Mouse (Mus musculus) urinary bladder, adult 2 months (tissue): Measurements from ENCODE around the gene Nsun2. TPM values are rescaled to one million over a fixed set of nuclear protein-coding genes. Genes with fewer than 3 reads are reported as not detected.
"Not testable (repeated sequence)": the region's sequence is repeated elsewhere in the genome, so short reads cannot be mapped to it uniquely, and the experiment has no call there.

ENCODE experiments used
- DNase-seq: peaks from one replicate; pipeline ENCODE4 v3.0.0; 2022; ENCODE audit warnings: low spot score
- polyA plus RNA-seq: library from polyadenylated mRNA; depleted of rRNA; stranded (reverse); fragments of >200 nt; gene quantifications from 2 replicates; pipeline ENCODE4 v1.2.3, GENCODE M21; 2012

The Nsun2 gene
- polyA plus RNA-seq, 1 experiment, result 67.8 TPM

DNA sequence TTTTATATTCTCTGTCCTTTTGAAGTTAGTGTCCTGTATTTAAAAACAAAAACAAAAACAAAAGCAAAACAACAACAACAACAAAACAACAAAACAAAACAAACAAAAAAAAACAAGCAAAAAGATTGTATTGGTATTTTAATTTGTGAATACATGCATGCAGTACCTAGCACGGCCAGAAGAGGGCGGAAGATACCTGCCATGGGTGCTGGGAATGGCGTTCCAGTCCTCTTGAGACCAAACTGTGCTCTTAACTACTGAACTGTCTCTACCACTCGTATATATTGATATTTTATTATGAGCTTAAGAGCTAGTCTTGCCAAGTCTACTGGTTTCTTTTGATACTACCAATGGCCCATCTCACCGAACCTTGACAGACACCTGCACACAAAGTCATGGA, 19.5 kb downstream of the Nsun2 start:
- no peak for DNase-seq

DNA sequence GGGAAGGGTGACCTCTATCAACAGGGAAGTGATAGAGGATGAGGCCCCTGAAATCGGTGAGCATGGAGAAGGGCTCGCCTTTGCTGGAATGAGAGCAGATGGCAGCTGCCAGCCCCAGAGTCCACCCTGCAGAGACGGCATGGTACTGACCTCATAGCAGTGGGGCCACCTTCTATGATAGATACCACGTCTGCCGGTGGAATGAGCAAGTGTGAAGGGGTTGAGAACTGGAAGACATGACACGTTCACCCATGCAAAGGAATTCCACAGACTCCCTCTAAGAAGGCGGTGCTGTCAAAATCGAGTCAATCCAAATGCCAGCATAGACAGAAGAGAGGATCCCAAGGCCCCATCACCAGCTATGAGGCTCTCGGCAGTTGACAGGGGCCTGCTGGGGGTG, 20.7 kb downstream of the Nsun2 start:
- DNase-seq, result no peak

DNA sequence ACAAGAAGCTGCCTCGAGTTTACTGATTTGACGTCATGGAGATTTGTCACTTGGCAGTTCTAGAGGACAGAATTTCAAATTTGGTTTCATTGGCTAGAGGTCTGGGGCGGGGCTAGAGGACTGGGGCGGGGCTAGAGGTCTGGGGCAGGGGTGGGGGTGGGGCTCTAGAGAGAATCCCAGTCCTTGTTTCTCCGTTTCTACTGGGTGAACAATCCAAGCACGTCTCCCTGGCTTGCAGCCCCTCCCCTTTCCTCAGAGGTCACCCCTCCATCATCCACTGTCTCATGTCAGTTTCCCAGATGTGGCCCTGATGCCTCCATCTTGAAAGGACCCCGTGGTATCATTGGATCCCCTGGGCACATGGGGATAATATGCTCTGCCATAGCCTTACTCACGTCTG, 21.5 kb downstream of the Nsun2 start:
- DNase-seq, result no peak

DNA sequence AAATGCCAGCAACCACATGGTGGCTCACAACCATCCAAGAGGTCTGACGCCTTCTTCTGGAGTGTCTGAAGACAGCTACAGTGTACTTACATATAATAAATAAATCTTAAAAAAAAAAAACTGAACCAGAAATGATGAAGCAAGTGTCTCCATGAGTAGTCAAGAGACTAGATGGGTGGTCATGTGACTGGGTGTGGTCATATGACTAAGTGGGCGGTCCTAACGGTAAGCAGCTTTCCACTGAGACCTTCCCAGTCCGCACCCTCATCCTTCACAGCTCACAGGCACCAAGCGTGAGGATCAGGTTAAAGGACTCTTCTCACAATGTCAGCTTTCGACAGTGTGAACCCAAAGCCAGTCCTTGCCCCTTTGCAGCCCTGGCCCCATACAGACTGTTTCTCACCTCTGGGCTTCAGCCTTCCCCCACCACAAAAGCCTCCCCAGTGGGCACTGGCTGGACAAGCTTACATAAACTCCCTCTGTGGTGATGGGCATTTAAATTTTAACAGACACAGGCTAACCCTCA, 22.5 kb downstream of the Nsun2 start:
- no peak for DNase-seq

GRCm38 (mm10) chr13:69556728-69557127, 23.2 kb downstream of the Nsun2 start:
- no peak for DNase-seq

DNA sequence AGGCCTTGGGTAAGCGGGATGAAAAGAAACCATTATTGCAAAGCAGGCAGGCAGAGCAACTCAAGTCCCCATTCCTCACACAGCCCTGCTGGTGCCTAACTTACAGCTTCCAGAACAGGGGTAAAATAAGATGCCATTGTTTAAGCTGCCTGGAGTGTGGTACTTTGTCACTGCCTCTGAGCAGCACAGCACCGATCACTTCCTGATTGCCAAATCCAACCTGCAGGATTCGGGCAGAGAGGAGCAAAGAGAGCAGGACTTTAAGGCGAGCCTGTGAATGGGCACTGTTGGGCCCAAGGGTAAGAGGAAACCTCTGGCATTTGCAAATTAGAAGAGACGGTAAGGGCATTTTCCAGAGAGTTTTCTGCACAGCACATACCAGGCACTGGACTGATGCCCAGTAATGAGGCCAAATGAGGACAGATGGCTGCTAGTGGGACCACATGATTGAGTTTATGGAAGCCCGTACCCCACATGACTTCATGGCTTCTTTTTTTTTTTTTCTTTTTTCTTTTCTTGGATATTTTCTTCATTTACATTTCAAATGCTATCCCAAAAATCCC, 24.6 kb downstream of the Nsun2 start:
- no peak for DNase-seq

DNA sequence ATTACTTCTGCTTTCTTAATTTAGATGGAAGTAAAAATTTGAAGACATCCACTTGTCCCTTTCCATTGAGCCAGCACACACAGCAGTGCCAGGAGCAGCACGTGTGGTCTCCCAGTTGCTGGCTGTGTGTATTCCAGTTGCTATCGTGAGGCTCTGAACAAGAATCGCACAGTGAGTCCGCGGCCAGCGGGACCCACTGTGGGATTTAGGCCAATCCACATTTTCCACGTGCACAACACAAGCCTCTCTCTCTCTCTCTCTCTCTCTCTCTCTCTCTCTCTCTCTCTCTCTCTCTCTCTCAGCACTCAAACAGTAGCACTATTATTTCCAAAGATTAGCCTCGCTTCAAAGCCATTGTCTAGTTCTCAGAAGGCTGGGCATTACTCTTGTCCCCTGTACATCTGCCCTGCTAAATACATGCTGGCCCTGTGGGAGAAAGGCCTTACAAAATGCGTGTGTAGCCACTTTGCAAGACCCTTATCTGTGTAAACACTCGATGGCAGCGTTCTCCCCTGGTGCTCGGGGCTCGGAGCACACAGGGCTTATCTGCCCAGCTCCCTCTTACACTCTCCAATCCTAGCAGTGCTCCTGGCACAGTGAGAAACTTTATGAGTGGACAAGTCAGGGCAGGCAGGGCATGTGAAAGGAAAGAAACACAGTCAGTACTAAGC, 25.9 kb downstream of the Nsun2 start:
- DNase-seq, result no peak

GRCm38 (mm10) chr13:69562004-69562403, 28.5 kb downstream of the Nsun2 start:
- no peak for DNase-seq

DNA sequence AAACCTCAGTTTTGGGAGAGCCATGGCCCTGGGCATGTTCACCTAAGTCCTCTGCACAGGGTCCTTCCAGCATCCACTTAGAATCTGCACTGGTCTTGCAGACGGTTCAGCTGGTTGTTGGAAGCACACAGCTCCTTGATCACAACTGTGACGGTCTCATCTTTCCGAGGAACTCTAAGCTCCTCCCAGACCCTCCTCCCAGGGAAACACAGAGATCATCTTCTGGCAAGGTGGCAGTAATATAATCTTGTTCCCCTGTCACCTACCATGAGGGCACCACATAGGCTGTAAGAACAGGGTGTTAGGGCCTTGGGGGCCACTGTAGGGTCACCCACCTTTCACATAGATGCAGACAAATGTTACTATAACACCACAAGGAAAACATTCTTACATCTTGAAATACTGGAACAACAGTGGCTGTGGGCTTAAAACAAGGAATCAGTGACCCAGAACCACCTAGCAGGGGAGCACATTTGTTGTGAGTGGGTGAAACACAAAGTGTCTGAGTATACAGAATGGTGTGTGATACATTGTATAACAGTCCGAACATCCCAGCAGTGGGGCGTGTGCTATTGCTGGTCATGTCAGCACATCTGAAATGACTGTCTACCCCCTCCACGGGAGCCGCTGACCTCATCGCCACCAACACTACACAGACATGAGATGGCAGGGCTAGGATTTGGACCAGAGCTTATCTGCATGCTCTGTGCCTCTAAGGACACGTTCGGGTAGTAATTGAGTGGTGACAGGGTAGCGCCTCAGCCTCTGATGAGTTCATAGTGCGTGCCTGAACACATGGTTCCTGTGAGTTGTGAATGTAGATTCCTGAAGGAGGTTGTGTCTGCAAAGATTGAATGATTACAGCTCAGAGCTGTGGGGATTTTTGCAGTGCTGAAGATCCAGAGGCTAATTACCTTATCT, 29.4 kb downstream of the Nsun2 start:
- no peak for DNase-seq

GRCm38 (mm10) chr13:69563905-69564304, 30.4 kb downstream of the Nsun2 start:
- no peak for DNase-seq

DNA sequence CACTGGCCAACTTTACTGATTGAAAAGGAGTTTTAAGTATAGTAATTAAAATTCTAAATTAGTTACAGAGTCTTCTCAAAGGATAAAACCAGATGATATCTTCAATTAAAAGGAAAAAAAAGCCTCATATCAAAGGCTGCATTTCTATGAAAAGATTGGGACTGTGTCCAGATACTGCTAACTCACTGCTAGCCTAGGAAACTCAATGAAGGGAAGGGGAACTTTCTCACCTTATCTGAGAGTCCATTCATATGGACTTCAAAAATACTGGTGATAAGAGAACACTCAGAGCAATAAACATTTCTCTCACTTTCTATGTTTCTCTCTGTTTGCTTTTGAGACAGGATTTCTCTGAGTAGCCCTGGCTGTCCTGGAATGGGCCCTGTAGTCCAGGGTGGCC, 31.0 kb downstream of the Nsun2 start:
- no peak for DNase-seq

- DNase-seq, result not testable (repeated sequence)
These were observed 31.9 kb downstream of the Nsun2 start for GRCm38 (mm10) chr13:69565401-69565800.

DNA sequence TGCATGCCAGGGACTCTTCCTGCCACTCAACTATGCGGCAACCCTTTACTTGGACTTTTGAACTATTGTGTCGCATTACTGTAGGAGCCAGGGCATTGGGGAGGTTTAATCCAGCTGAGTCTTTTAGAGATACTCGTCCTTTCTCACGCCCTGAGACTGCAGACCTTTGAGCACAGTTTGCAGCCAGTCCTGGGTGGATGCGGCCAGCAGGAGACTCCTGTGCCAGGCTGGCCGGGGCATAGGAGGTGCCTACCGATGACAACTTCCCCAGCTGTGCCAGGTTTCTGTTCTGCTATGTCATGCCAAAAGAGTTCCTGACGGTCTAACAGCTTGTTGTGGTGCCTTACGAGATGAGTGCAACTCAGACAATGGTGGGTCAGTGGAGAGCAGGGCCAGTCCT, 35.7 kb downstream of the Nsun2 start:
- no peak for DNase-seq

DNA sequence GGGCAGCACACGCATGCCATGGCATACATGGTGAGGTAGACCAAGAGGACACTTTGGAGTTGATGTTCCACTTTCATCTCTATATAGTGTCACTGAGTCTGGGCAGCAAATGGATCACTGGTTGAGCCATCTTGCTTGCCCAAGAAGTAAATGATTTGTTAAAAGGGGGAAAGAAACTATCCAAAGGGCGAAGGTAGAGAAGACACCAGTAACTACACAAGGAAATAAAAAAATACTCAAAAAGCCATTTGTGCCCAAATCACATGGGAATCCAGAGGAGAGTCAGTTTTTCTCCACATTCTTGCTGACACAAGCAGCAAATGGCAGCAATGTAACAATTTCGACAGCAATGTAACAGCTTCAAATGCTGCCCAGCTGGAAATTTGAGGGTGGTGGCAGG, 39.0 kb downstream of the Nsun2 start:
- no peak for DNase-seq

- no peak for DNase-seq
These were observed 43.1 kb downstream of the Nsun2 start for GRCm38 (mm10) chr13:69576676-69577075.

DNA sequence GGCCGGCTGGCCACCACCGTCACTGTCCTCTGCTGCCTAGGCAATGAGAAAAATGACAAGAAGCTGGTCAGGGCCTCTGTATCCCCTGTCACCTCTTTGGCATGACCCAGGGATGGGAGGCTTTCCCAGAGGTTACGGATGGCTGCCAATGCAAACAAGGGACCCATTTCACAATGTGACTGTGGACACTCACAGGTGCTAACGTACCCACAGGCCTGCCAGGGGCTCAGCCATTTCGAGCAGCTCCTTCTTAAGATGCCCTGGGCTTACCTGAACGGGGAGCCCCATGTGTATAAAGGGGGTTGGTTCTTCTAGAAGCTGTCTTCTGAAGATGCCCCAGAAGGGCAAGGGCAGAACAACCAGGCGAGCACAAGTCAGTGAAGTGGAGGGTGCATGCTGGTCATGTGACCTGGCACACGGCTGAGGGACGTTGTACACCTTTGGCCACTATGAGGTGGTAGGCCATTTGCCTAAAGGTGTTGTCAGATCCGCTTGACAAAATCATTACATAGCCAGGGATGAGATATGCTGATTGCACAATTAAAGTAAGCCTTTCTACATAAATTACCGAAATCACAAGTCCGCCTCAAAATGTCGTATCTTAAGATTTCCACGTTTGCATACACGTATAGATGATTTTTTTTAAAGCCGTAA, 43.8 kb downstream of the Nsun2 start:
- no peak for DNase-seq

GRCm38 (mm10) chr13:69582411-69582810, 48.9 kb downstream of the Nsun2 start:
- DNase-seq, result no peak

- no peak for DNase-seq
These were observed 50.0 kb downstream of the Nsun2 start for GRCm38 (mm10) chr13:69583591-69583990.

DNA sequence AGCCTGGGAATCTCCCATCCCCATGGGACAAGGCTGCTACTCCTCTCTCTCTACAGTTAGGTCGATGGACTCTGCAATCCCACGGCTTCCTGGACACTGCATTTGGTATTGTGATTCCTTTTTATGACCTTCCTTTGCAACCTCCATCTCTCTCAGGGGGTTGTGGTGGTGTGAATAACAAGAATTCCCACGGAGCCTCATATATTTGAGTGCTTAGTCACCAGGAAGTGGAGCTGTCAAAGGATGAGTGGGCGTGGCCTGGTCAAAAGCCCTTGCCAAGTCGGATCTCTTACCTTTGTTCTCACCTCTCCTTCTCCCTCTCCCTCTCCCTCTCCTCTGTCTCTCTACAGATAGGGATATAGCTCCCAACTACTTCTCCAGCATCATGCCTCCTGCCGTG, 52.3 kb downstream of the Nsun2 start:
- DNase-seq, result no peak

DNA sequence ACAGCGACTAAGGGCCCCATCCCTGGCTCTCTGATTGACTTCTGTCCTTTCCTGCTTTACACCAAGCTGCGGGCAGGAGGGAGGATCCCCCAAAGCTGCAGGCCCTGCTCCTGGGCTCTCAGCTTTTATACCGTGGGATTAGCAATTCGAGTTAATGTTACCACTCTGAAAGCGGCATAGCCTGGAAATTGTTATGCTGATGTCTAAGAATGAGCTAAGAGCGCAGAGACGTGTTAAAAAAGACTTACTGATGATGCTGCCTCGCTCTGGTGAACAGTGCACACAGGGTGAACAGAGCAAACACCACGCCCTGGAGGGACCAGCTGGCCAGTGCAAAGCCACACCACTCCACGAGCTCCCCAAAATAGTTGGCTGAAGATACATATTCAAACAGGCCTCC, 52.8 kb downstream of the Nsun2 start:
- DNase-seq, result no peak

GRCm38 (mm10) chr13:69587849-69588248, 54.3 kb downstream of the Nsun2 start:
- DNase-seq, result no peak

- DNase-seq, result no peak
These were observed 54.7 kb downstream of the Nsun2 start for GRCm38 (mm10) chr13:69588263-69588662.
